Mouse (Mus musculus) ovary, adult 18-20 months (tissue): ENCODE measurements at regions not wholly inside any gene's neighbourhood (a gene's known extent, or its start where the extent isn't known, plus 50 kb on each side); places are given as distances from the start of the nearest gene placed in this dataset.

Experiments used
- DNase-seq: peaks from one replicate; pipeline ENCODE4 v3.0.0; 2022; ENCODE audit warnings: low spot score, mixed read lengths

DNA sequence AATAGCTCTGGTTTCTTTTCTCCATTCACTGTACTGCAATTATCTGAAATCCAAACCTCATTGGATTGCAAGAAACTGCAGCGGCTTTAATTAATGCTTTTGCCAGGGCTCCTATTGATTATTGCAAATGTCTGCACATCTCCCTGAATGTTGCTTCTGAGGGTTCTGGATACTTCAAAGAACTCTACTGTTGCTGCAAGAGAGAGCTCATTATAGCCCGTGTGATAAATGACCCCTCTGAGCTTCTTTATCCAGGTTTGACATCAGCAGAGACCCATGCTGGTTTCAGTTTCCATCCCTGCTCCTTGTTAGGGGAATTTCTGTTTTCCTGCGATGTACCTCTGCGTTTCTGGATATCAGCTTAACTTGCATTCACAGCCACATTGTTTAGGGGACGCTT lies 78.4 kb upstream of the Nav3 start:
- no peak for DNase-seq

DNA sequence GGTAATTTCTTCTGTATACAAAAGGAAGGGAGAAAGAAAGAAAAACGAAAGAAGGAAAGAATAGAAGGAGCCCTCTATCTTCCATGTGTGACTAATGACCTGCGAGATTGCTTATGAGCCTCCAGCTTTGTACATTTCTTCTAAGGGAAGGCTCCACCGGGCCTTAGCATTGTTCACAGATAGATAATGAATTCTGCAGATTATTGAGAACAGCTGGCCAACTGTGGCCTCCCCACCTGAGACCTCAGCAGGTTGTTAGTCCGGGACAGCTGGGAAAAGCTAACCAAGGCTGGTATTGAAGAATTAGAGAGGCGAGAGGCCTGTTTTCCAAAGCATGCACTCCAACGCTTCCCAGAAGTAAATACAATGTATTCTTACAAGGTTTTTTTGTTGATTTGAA lies 86.7 kb upstream of the Nav3 start:
- DNase-seq: no peak

DNA sequence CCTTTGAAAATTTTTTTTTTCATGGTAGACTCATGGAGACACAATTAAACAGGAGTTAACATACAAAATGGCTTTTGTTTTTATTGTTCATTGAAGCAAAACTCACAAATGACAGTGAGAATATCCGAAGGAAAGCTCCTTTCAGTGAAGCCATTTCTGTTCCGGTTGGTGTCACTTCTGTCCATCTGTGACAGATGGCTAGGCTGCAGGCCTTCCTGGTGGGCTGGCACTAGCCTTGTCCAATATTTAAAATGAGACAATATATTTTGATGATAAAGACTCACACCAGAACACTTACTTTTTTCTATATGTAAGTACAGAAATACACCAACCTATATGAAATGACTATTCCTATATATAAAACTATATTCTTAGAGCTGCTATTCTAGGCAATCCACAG lies 92.4 kb upstream of the Nav3 start:
- no peak for DNase-seq

DNA sequence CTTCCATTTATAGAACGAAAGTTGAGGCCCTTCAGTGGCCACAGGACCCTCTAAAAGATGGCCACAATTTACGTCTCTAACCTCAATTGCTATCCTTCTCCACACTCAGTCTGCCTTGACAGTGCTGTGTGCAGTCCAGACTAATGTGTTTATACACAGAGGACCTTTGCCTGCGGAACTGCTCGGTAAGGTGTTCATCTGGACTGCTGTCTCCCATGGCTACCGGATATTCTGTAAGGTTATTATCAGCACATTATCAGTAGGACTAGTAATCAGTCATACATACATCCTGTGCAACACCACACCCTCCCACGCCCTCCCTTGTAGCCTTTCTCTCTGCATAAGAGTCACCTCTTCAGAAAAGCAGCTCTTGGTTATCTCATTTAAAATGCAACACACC lies 98.0 kb upstream of the Nav3 start:
- DNase-seq: no peak

DNA sequence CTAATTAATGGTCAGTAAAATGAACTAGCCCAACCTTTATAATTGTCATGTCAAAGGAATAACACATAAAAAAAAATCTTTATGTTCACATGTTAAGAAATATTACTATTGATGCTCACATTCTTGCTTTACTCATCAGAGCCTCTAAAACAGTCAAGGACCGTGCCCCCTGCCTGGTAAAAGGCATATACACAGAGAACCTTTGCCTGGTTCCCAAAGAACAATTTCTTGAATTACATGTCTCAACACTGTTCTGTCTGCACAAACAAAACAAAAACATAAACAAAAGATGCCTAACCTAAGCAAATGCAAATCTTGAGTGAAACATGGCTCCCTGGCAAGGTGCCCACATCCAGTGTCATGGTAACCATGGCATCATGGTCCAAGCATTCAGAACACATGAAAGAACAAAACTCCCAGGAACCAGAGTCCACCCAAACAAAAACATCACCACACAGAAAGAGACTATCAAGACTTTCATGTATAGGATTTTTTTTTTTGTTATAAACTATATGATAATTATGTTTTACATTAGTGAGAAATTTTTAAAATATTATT lies 100.4 kb upstream of the Nav3 start:
- no peak for DNase-seq

DNA sequence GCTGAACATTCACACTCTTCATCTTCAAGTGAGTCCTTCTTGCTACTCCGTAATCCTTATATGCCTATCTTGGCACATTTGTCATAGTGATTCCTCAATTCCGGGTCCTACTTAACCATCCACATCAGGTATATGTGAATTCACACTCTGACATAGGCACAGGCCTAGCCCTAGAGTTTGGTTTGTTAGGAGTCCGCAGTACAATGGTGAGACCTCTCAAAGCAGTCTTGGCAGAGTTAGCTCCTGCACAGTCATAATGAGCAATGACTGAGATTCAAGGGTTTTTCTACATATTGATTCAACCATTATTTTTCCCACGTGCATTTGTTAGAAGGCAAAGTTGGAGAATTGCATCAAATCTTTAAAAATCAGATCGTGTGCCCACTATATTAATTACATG lies 107.1 kb upstream of the Nav3 start:
- DNase-seq: no peak

DNA sequence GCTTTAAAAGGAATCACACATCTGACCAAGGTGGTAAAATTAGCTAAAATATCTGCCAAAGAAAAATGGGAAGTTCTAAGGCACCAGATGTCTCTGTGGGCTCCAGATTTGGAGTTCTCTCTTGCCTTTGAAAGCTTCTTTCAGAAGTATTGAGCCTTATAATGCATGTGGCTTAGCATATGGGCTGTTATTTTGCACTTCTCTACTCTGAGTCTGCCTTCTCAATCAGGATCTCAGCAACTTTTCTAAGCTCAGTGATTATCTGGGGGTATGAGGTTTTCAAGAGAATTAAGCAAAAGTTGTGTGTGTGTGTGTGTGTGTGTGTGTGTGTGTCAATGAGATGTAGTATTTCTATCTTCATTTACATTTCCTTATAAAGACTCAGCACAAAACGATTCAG lies 107.6 kb upstream of the Nav3 start:
- DNase-seq: no peak

DNA sequence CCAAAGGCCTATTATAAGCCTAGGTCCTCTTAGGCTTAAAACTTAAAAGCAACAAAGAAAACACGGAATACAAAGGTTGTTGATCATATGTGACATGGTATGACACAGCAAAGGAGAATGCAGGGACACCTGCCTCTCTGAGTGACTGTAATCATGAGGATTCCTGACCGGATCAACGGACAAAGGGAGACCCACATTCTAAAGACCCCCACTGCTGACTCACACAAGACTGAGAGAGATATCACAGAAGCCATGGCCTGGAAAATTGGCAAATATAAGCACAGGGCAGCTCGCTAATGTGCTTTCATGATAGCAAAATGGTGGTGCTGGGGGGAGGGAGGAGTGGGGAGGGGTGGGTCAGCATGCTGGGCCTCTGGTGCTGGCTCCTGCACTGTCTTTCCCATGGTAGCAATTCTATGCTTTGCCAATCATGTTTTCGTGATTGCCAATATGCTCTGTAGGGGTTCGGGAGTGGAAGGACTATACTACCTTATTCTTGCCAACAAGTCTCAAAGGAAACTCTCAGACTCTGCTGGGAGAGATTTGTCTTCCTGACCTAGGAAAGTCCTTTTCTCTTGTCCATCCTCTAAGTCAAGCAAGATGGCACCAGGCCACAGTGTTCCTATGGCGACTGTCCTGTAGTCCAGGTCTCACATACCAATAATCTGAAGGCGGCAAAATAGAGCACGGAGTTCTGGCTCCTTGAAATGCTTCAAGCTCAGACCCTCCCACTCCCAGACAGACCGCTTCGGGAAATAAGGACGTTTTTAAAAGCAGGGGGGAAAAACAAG lies 110.5 kb upstream of the Nav3 start:
- DNase-seq: no peak

DNA sequence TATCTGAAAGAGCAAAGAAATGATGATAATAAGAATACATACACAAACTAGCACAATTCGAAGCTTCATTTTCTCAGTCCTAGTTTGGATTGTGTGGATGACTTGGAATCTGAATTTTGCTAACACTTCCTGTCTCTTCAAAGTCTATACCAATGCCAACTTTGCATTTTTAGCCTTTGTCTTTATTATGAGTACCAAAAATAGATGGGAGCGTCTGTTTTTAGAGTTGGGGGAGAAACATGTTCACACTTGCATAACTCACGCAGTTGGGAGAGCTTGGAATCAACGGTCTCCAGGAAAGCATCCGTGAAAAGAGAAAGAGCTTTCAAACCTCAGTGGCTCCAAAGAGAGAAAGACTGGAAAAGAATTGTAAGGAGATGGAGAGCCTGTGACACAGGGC lies 114.5 kb upstream of the Nav3 start:
- DNase-seq: no peak

DNA sequence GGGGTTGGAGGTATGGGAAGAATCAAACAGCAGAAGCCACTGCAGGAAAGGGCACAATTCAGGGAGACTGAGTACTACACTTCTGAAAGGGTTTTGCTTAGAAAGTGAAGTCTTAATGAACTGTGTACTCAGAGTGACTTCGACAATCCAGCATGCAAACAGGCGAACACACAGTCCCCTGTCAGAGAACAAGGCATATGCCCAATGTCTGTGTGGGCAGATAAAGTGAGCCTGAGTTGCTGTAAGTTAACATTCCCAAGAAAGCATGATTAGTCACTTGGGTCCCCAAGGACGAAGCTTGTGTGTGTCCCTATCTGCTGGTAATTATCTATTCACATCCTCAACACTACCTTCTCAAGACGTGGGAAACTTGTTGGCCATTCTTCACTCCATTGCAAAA lies 115.2 kb upstream of the Nav3 start:
- DNase-seq: no peak

DNA sequence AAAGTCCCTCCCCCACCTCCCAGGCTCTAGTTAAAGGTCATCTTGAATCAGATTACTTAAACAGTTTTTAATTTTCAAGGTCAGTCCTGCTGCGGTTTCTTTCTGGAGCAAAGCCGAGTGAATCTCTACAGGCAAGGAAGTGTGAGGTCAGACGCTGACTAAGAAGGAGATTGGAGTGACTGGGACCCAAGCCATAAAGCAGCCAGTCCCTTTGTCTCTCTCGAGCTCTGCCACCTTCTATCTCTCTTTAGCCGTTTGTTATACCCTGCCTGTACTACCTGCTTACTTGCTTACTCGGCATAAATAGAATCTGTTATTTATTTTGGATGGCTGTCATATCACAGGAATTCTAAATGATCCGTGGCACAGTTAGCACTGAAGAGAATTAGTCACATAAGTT lies 117.5 kb upstream of the Nav3 start:
- DNase-seq: peak; percentile 32

DNA sequence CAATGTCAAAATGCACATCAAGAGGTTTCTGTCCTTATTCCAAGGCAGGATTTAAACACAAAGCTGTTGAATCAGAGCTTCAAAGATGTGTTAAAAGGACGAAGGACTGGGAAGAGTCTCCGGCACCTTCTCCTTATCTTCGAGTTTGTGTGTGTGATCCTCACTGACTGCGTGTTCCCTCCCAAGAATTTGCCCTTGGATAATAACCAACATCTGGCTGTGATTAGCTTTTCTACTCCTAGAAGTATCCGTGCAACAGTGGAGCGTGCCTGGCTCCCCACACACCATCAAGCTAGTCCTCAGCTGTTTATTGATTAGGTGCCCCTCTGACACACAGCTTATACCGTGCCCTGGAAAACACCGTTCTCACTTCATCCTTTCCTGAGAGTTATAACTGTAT lies 130.0 kb upstream of the Nav3 start:
- peak; percentile 13 for DNase-seq

DNA sequence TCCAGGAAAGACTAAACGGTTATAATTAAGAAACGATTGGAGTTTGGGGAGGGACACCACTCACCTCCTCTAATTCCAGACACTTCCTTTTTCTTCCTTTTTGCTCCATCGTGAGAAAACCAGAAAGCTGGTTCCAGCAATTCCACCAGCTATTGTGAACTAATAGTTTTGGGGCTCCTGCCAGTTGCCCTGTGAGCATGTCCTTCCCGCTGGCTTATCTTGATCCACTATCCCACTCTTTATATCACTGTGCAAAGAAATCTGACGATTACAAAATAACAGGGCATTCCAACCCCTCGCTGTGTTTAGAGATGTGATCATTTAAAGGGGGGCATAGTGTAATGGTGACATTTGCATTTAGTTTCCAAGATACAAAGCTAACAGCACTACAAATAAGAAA lies 130.5 kb upstream of the Nav3 start:
- no peak for DNase-seq

DNA sequence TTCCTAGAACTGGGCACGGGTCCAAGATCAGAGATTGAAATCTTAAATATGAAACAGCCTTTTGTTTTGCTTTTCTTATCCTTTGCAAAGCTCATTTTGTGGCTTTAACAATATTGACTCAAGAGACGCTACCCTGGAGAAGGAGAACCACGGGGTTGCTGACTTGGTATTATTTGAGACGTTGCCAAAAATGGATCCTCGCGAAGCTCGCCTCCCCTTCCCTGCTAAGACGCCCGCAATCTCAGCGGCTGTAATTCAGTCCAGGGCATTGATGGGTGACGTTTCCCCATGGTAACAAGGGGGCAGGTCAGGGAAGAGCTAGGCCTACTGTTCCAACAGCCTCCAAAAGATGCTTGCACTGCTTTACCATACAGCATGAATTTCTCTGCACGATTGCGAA lies 131.5 kb upstream of the Nav3 start:
- DNase-seq: no peak

DNA sequence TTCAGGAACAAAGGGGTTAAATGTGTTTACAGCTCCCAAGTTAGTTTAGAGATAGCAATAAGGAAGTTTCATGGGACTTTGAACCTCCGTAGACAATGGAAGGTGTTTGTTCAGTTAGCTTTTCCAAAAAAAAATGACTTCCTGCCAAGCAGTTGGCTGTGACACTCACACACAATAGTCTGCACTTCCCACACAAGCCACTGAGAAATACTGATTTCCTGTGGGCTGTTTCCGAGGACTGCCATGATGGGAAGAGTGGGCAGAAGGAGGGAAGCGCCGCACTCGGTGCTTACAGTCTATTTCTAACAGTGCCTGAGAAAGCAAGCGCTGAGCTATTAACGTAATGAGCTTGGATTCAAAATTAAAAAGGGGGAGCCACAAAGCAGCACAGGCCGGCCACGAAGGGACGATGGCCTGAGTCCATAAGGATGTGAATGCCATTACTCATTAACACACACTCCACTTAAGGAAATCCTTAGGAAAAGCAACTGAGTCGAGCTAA lies 144.4 kb upstream of the Nav3 start:
- DNase-seq: no peak

DNA sequence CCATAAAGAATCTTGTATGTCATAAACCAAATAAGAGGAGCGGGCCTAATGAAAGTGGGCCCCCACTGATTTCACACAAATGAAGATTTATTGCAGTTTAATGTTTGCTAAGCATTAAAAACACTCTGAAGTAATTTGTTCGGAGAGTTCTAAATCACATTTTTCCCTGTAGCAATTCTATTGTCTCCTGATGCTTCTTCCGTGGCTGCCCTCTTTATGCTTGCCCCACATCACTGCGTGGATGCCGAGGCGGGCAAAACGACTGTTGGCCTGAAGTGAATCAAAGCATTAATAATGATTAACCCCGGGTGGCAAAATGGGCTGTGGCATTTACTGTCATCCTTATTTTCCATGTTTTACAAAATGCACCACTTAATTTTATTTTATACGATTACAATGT lies 134.9 kb upstream of the E2f7 start:
- DNase-seq: no peak

DNA sequence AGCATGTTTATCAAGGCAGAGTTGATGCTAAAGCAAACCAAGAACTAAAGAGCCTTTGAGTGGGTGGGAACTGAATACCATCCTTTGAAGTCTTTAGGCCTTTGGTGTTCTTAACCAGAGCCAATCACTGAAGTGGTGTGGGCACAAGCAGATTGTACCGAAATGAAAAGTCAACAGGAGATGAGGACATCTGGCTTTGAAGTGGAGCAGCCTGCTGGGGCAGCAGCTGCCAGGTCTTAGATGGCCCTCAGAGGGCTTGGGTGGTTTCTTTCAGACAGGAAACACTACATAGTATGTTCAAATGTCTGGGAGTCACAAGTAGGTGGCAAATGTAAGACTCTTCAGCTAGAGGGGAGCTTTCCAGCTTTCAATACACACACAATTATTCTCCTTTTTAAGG lies 128.2 kb upstream of the E2f7 start:
- no peak for DNase-seq

DNA sequence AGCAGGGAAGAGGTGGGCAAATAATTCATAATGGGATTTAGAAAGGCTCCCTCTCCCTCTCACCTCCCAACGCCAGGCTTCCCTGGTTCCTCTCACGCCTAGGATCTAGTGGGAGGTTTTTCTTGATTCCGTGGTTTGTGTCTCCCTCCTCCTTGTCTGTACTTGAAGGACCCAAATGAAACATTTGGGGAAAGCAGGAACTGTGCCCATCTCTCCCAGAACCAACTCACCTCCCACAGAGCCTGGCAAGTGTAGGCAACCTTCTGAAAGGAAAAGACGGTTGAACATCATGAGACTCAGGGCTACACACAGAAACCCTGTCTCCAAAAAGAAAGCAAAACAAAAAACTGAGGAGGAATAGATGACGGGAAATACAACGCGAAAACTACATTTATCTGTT lies 126.0 kb upstream of the E2f7 start:
- DNase-seq: no peak

DNA sequence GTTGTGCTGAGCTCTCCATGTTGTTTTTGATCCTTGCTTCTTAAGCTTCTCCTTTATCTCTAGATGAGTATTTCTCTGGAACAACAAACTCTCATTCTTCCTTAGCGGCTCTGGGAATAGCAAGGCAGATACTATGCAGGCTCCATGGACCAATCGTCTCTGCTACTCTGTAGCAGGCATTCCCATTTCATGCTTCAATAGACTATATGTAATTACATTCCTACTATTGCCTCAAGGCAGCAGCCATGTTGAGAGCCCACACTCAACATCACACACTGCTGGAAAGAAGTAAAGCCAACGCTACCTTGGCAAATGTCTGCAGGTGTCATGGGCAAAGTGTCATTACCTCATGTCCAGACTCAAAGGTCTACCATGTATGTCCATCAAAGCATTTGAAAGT lies 119.6 kb upstream of the E2f7 start:
- no peak for DNase-seq

DNA sequence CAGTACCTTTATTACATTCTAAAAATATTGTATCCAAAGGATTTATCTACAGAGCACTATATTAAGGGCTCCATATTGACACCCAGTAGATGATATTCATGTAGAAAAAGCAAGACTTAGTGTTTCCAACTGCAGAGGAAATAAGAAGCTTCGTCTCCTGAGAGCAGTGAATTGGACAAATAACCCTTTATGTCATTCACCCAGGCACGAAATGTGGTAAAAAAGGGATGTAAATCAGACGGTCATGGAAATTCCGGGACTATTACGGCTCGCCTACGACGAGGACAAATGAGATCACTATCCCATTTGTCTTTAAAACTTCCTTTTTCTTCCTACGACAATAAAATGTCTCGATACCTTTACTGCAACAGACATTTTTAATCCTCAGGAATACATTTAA lies 104.8 kb upstream of the E2f7 start:
- no peak for DNase-seq

DNA sequence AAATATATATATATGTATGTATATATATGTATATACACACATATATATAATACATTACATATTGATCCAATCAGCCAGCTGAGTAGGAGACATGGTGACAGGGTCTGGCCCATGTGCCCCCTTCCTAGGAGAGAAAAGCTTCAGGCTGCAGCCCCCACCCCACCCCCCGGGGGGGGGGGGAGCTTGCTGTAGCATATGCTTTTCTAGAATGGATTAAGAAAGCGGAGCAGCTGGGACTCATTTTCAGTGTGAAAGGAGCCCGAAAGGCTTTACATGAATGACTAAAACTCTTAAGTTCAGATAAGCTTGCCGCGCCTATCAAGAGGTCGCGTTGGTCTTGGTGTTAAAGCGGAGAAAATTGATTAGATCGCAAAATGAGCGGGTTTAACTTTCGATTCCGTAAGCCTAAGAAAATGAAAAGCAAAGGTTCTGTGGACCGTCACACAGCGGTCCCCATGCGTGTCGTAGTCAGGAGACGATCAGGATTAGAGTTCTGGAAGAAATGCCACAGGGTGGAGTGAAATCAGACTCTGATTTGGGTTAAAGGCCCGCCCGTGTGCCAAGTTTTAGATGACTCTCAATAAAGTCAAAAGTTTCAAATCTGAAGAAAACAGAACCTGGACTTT lies 103.1 kb upstream of the E2f7 start:
- DNase-seq: no peak

DNA sequence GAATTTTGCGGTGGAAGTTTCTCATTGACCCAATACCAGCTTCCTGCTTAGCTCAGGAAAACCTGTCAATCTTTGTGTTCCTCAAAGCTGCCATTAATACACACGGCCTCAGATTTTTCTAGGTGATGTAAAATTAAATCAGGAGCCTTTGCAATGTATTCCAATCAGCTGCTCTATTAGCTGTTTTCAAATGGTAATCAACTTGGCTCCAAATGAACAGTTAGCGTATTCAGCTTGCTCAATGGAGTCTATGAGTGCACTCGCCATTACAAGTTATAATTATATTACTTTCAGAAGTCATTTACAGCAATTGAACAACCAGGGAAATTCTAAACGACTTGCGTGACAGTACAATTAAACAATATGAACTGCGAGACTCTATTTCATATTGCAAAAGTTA lies 97.6 kb upstream of the E2f7 start:
- no peak for DNase-seq

DNA sequence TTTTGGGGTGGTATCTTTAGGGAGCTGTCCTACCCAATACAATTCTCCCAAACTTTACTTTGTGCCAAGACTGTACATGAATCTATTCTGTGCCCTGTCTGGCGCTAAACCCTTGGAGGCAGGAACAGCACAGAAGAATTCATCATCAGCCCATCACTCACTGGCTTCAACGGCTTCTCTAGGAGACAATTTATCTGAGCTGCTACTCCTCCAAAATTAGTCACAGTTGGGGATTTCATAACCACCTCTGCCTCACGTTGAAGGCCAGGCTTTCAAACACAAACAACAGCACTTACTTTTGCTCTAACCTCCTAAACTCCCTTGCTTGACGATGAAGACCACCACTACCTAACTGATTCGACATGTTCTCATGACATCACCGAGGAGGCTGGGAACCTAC lies 95.1 kb upstream of the E2f7 start:
- DNase-seq: peak; percentile 3

DNA sequence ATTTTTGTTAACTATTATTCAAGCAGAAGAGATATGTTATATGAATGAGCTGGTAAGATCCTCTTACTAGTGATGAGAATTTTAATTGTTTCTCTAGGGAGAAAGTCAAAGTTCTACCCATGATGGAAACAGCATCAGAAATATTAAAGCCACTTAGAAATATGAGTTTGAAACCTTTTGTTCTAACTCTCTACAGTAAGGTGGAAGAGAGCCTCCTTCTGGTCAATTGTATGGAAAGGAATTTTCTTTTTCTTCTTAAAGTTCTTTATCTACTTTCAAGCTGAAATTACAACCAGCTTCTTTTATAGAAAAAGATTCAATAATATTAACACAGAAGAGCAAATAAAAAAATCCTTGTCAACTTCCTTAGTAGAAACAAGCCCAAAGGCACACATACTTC lies 94.4 kb upstream of the E2f7 start:
- DNase-seq: no peak
